Mouse (Mus musculus): Measurements from ENCODE around the gene Pex14.

GRCm38 (mm10) chr4:148950487-148950886, 149.2 kb downstream of the Pex14 start:
- no peak for TF ChIP-seq POLR2A (IDR thresholded peaks at IDR 0.05; ENCODE audit: borderline replicate concordance, control insufficient read depth, low read depth, low read length)
- no peak for TF ChIP-seq CTCF (IDR thresholded peaks at IDR 0.05; ENCODE audit: control insufficient read depth, insufficient read depth, low read length)

All from bone marrow, adult 2 months (tissue).